Mouse (Mus musculus): ENCODE results near the gene Agrn. TPM values are rescaled to one million over a fixed set of nuclear protein-coding genes. Genes with fewer than 3 reads are reported as not detected.

Gene Agrn
- polyA plus RNA-seq, 1 experiment from 2014 or later, result 94.4 TPM

- Histone ChIP-seq H3K27ac (ENCODE audit: low read depth, low read length) (no peak overlapping the region), H3K9me3 (ENCODE audit: control insufficient read depth, low read length) (no peaks in the 10 kb centered on the region), H3K9ac (ENCODE audit: low read depth, low read length) (no peak overlapping the region), H3K36me3 (ENCODE audit: control insufficient read depth, insufficient read depth, low read length) (no peaks in the 10 kb centered on the region), H3K4me1 (ENCODE audit: control insufficient read depth, insufficient read depth, low read depth, low read length) (no peaks in the 10 kb centered on the region), H3K27me3 (replicated peaks; ENCODE audit: control insufficient read depth, insufficient read depth, low read length) (no peaks in the 10 kb centered on the region), H3K4me3 (ENCODE audit: low read length) (no peak overlapping the region), H3K4me2 (ENCODE audit: low read length) (no peak overlapping the region)
- 96% methylated on average over 14 of the region's 14 CpGs for WGBS
- no peak for ATAC-seq
Measured at GRCm38 (mm10) chr4:156135801-156136200, 61.5 kb downstream of the Agrn start.

GRCm38 (mm10) chr4:156135112-156135511 lies 62.2 kb downstream of the Agrn start:
- Histone ChIP-seq H3K27ac (ENCODE audit: low read depth, low read length) (no peak overlapping the region), H3K9me3 (ENCODE audit: control insufficient read depth, low read length) (no peaks in the 10 kb centered on the region), H3K4me2 (ENCODE audit: low read length) (no peak overlapping the region), H3K4me1 (ENCODE audit: control insufficient read depth, insufficient read depth, low read depth, low read length) (no peaks in the 10 kb centered on the region), H3K4me3 (ENCODE audit: low read length) (no peak overlapping the region), H3K36me3 (ENCODE audit: control insufficient read depth, insufficient read depth, low read length) (no peaks in the 10 kb centered on the region), H3K27me3 (replicated peaks; ENCODE audit: control insufficient read depth, insufficient read depth, low read length) (no peaks in the 10 kb centered on the region), H3K9ac (ENCODE audit: low read depth, low read length) (no peak overlapping the region)
- 91% methylated on average over 13 of the region's 13 CpGs for WGBS
- no peak for ATAC-seq

DNA sequence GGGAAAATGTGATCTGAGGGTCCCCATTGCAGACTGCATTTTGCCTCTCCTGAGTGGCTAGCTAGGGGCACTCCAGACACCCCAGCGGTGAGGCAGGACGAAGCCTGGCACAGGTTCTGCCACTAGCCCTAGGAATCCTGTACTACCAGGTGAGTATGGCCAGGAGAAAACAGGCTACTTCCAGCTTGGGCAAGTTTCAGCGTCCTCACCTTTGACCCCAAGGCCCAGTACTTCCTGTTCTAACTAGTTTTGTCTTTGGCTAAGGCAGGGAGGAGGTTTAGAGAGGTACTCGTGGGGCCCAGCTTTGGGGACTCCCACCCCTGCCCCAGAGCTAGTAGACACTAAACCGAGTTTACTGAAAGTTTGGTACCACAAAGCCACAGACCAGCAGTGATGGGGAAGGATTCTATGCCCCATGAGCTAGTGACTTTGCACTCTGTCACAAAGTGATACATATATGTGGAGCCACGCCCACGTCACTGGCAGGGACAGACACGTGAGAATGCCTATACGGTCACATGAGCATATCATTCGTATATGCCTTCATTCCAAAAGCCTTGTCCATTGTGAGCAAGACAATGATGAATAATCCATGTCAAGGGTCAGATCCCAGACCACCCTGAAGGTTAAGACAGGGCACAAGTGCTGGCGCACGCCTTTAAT lies 63.2 kb downstream of the Agrn start:
- Histone ChIP-seq H3K9me3 (ENCODE audit: control insufficient read depth, low read length) (no peaks in the 10 kb centered on the region), H3K27ac (ENCODE audit: low read depth, low read length) (no peak overlapping the region), H3K4me1 (ENCODE audit: control insufficient read depth, insufficient read depth, low read depth, low read length) (no peaks in the 10 kb centered on the region), H3K36me3 (ENCODE audit: control insufficient read depth, insufficient read depth, low read length) (no peaks in the 10 kb centered on the region), H3K27me3 (replicated peaks; ENCODE audit: control insufficient read depth, insufficient read depth, low read length) (no peaks in the 10 kb centered on the region), H3K4me3 (ENCODE audit: low read length) (no peak overlapping the region), H3K4me2 (ENCODE audit: low read length) (no peak overlapping the region), H3K9ac (ENCODE audit: low read depth, low read length) (no peak overlapping the region)
- ATAC-seq, result no peak
- 78% methylated on average over 12 of the region's 12 CpGs for WGBS

- no peaks in the 10 kb centered on the region for H3K36me3 ChIP-seq (ENCODE audit: control insufficient read depth, insufficient read depth, low read length)
- no peak overlapping the region for H3K27ac ChIP-seq (ENCODE audit: low read depth, low read length)
- no peaks in the 10 kb centered on the region for H3K27me3 ChIP-seq (replicated peaks; ENCODE audit: control insufficient read depth, insufficient read depth, low read length)
- ATAC-seq, result no peak
- H3K4me1 ChIP-seq (ENCODE audit: control insufficient read depth, insufficient read depth, low read depth, low read length), result no peaks in the 10 kb centered on the region
- no peak overlapping the region for H3K9ac ChIP-seq (ENCODE audit: low read depth, low read length)
- no peak overlapping the region for H3K4me2 ChIP-seq (ENCODE audit: low read length)
- no peak overlapping the region for H3K4me3 ChIP-seq (ENCODE audit: low read length)
- 45% methylated on average over 5 of the region's 5 CpGs for WGBS
- no peaks in the 10 kb centered on the region for H3K9me3 ChIP-seq (ENCODE audit: control insufficient read depth, low read length)
Measured at GRCm38 (mm10) chr4:156133334-156133733, 64.0 kb downstream of the Agrn start.

DNA sequence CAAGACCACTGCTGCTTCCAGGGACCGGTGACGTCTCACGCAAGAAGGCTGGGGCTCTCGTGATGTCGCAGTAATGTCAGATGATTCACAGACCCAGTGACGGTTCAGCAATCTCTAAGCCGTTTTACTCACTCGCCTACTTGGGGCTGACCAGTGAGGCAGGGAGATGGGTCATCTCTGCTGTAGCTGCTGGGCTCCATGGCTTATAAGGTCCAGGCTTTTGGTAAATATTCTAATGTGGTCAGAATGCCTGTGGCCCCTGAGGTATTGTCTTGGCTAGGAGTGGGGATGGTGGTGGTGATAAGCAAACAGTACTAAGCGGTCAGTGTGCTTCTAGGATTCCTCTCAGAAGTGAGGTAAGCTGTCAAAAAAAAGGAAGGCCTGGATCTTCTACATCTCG lies 66.3 kb downstream of the Agrn start:
- 83% methylated on average over 10 of the region's 10 CpGs for WGBS
- Histone ChIP-seq H3K9ac (ENCODE audit: low read depth, low read length) (no peak overlapping the region), H3K4me3 (ENCODE audit: low read length) (no peak overlapping the region), H3K27ac (ENCODE audit: low read depth, low read length) (no peak overlapping the region), H3K36me3 (ENCODE audit: control insufficient read depth, insufficient read depth, low read length) (no peaks in the 10 kb centered on the region), H3K4me2 (ENCODE audit: low read length) (no peak overlapping the region), H3K4me1 (ENCODE audit: control insufficient read depth, insufficient read depth, low read depth, low read length) (no peaks in the 10 kb centered on the region), H3K9me3 (ENCODE audit: control insufficient read depth, low read length) (no peaks in the 10 kb centered on the region), H3K27me3 (replicated peaks; ENCODE audit: control insufficient read depth, insufficient read depth, low read length) (no peaks in the 10 kb centered on the region)
- no peak for ATAC-seq

DNA sequence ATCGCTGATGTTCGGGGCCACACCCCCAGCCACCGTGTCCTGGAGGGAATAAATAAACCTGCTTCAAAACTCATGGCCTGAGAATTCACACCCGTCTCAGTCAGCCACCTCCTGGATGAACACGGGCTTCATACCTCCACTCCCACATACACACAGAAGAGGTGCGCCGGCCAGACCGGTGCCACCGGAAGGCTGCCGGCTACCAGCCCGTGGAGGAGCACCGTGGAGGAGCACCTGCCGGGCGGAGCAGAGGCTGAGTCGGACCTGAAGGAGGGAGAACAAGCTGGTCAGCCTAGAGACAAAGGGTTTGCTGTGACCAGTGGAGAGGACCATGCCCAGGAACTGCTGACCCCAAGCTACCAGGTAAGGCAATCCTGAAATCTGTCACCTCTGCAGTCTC lies 66.9 kb downstream of the Agrn start, which contains the start of gene Rnf223:
Rnf223 (plus strand) TSS at position 78 of the 400 bp plus-strand sequence.
- Histone ChIP-seq H3K9me3 (ENCODE audit: control insufficient read depth, low read length) (no peaks in the 10 kb centered on the region), H3K36me3 (ENCODE audit: control insufficient read depth, insufficient read depth, low read length) (peaks cover 1% of the 10 kb centered on the region), H3K4me2 (ENCODE audit: low read length) (no peak within 1 kb of the TSS), H3K27ac (ENCODE audit: low read depth, low read length) (no peak within 1 kb of the TSS), H3K4me3 (ENCODE audit: low read length) (no peak within 1 kb of the TSS), H3K27me3 (replicated peaks; ENCODE audit: control insufficient read depth, insufficient read depth, low read length) (no peaks in the 10 kb centered on the region), H3K4me1 (ENCODE audit: control insufficient read depth, insufficient read depth, low read depth, low read length) (no peaks in the 10 kb centered on the region), H3K9ac (ENCODE audit: low read depth, low read length) (no peak within 1 kb of the TSS)
- no peak for ATAC-seq
- 80% methylated on average over 15 of the region's 15 CpGs for WGBS

DNA sequence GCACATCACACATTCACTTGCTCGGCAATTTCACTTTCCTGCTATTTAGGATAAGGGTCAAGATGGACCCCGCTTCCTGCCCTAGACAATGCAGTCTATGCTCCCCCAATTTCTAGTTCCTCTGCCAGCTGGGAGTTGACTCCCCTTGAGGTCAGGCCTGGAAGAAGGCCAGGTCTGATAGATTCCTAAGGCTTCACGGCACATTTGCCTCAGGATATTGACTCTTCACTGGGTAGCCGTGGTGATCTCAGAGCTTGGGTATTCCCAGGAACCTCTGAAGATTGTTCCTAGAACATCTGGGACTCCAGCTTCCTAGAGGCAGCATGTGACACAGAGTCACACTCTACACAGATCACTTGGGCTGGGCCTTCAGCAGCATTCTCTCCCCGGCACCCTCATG lies 68.5 kb downstream of the Agrn start:
- no peaks in the 10 kb centered on the region for H3K9me3 ChIP-seq (ENCODE audit: control insufficient read depth, low read length)
- H3K4me2 ChIP-seq (ENCODE audit: low read length), result no peak overlapping the region
- no peak overlapping the region for H3K4me3 ChIP-seq (ENCODE audit: low read length)
- no peaks in the 10 kb centered on the region for H3K27me3 ChIP-seq (replicated peaks; ENCODE audit: control insufficient read depth, insufficient read depth, low read length)
- H3K36me3 ChIP-seq (ENCODE audit: control insufficient read depth, insufficient read depth, low read length), result peaks cover 5% of the 10 kb centered on the region
- H3K9ac ChIP-seq (ENCODE audit: low read depth, low read length), result no peak overlapping the region
- ATAC-seq, result no peak
- H3K4me1 ChIP-seq (ENCODE audit: control insufficient read depth, insufficient read depth, low read depth, low read length), result no peaks in the 10 kb centered on the region
- 83% methylated on average over 5 of the region's 5 CpGs for WGBS
- no peak overlapping the region for H3K27ac ChIP-seq (ENCODE audit: low read depth, low read length)

GRCm38 (mm10) chr4:156126841-156127240 lies 70.4 kb downstream of the Agrn start:
- 93% methylated on average over 7 of the region's 7 CpGs for WGBS
- no peak for ATAC-seq

DNA sequence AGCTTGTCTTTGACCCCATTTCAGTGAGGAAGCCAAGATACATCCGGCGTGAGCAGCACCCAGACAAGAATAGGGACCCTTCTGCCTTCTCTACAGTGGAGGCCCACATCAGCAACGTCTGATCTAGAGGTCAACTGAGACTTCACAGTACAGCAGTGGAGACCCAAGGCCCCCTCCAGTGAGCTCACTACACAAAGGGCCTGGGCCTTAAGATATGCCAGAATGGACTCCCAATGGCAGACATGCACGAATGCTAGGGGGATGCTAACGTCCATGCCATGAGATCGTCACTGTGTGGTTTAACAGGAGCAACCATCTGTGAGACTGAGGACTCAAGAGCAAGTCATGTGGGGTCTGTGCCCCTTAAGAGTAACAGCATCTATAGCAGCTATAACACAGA lies 71.9 kb downstream of the Agrn start:
- Histone ChIP-seq H3K4me3 (ENCODE audit: low read length) (no peak overlapping the region), H3K27ac (ENCODE audit: low read depth, low read length) (no peak overlapping the region), H3K9me3 (ENCODE audit: control insufficient read depth, low read length) (no peaks in the 10 kb centered on the region), H3K9ac (ENCODE audit: low read depth, low read length) (no peak overlapping the region), H3K36me3 (ENCODE audit: control insufficient read depth, insufficient read depth, low read length) (peaks cover 15% of the 10 kb centered on the region), H3K27me3 (replicated peaks; ENCODE audit: control insufficient read depth, insufficient read depth, low read length) (no peaks in the 10 kb centered on the region), H3K4me2 (ENCODE audit: low read length) (no peak overlapping the region), H3K4me1 (ENCODE audit: control insufficient read depth, insufficient read depth, low read depth, low read length) (no peaks in the 10 kb centered on the region)
- 93% methylated on average over 6 of the region's 6 CpGs for WGBS
- ATAC-seq, result no peak

More at GRCm38 (mm10) chr4:156126841-156127240, 70.4 kb downstream of the Agrn start:
- Histone ChIP-seq H3K27ac (ENCODE audit: low read depth, low read length) (no peak overlapping the region), H3K9ac (ENCODE audit: low read depth, low read length) (no peak overlapping the region), H3K4me2 (ENCODE audit: low read length) (no peak overlapping the region), H3K36me3 (ENCODE audit: control insufficient read depth, insufficient read depth, low read length) (peaks cover 12% of the 10 kb centered on the region), H3K4me3 (ENCODE audit: low read length) (no peak overlapping the region), H3K9me3 (ENCODE audit: control insufficient read depth, low read length) (no peaks in the 10 kb centered on the region), H3K4me1 (ENCODE audit: control insufficient read depth, insufficient read depth, low read depth, low read length) (no peaks in the 10 kb centered on the region), H3K27me3 (replicated peaks; ENCODE audit: control insufficient read depth, insufficient read depth, low read length) (no peaks in the 10 kb centered on the region)

Measured in hindbrain, embryonic 16.5 days (tissue).